Mouse (Mus musculus): ENCODE measurements around the gene Gtpbp1.

GRCm38 (mm10) chr15:79648130-79648529, 42.5 kb upstream of the Gtpbp1 start:
- TF ChIP-seq EP300 (optimal IDR thresholded peaks at IDR 0.05) (no peak), CTCF (IDR thresholded peaks at IDR 0.05; ENCODE audit: low read depth) (no peak)
